ENCODE assay signal across 10 mouse cellular contexts in the genomic region with DNA sequence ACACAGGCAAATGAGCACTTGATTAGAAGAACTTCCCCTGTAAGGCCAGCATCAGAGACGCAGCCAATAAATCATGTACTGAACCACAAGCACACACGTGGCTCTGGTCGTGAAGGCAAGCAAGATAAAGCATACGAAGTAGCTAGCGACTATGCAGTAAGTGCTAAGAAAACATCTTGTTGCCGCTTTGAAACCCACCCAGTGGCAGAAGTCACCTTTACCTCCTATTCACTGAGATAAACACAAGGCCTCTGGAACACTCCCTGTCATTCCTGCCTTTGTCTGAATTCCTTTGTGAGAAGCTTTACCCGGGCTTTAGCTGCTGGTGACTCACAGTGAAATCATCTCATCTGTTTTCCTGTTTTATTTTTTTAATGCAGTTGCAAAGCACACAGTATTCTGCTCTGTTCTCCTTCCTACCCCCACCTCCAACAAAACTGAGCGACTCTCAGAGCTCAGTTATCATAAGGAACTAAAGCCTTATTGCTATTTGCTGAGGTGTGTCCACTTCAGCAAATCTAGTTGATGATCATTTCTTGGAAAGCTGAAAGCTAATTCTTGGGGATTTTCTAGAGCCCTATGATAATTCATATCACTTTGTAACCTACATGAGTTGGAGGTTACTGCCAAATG. TPM values are rescaled to one million over a fixed set of nuclear protein-coding genes. Genes with fewer than 3 reads are reported as not detected.
DNase-seq lines count a peak whose midpoint lies in the region; ATAC-seq lines count a peak whose summit lies in the region.
"Had no signal": no experiment of that assay in that cellular context is flagged by ENCODE, and none has a peak within 500 bp of the region (broad histone marks: within the 10 kb centered on the region; RNA-seq: fewer than 3 reads in every experiment).

No protein-coding gene starts in this region.

- peak overlapping the region; percentile 49; the same call in 1 of the 2 replicates for H3K9ac ChIP-seq in hindbrain, embryonic 13.5 days
- H3K9ac ChIP-seq in neural tube, embryonic 15.5 days (replicated peaks): no peak overlapping the region
- H3K9ac ChIP-seq: limb, embryonic 12.5 days had no signal

- ATAC-seq in hindbrain, embryonic 13.5 days (ENCODE audit: low FRiP score): peak; percentile 44
- peak; percentile 58 for ATAC-seq in neural tube, embryonic 15.5 days (ENCODE audit: low FRiP score)

- intact Hi-C loops in left cerebral cortex, postnatal 10 days (cut with DNase I): no loop called here

- no peaks in the 10 kb centered on the region for H3K9me3 ChIP-seq in hindbrain, embryonic 13.5 days
- no peaks in the 10 kb centered on the region for H3K9me3 ChIP-seq in neural tube, embryonic 15.5 days (replicated peaks)
- H3K9me3 ChIP-seq: limb, embryonic 12.5 days had no signal

- H3K36me3 ChIP-seq in hindbrain, embryonic 13.5 days: no peaks in the 10 kb centered on the region
- H3K36me3 ChIP-seq in neural tube, embryonic 15.5 days: no peaks in the 10 kb centered on the region
- H3K36me3 ChIP-seq: limb, embryonic 12.5 days had no signal

- H3K4me3 ChIP-seq in hindbrain, embryonic 13.5 days: no peak overlapping the region
- H3K4me3 ChIP-seq in neural tube, embryonic 15.5 days (replicated peaks): no peak overlapping the region
- H3K4me3 ChIP-seq: limb, embryonic 12.5 days had no signal

- WGBS in hindbrain, embryonic 13.5 days: 22% methylated on average over 8 of the region's 8 CpGs
- WGBS in neural tube, embryonic 15.5 days: 11% methylated on average over 8 of the region's 8 CpGs

- H3K27me3 ChIP-seq in hindbrain, embryonic 13.5 days: no peaks in the 10 kb centered on the region
- no peaks in the 10 kb centered on the region for H3K27me3 ChIP-seq in neural tube, embryonic 15.5 days (replicated peaks)
- H3K27me3 ChIP-seq: limb, embryonic 12.5 days had no signal

- peak overlapping the region; percentile 65 for H3K27ac ChIP-seq in hindbrain, embryonic 13.5 days
- H3K27ac ChIP-seq in neural tube, embryonic 15.5 days (replicated peaks): peak overlapping the region; percentile 46
- H3K27ac ChIP-seq: limb, embryonic 12.5 days had no signal

- peaks cover 18% of the 10 kb centered on the region for H3K4me1 ChIP-seq in hindbrain, embryonic 13.5 days (replicated peaks)
- peaks cover 6% of the 10 kb centered on the region for H3K4me1 ChIP-seq in neural tube, embryonic 15.5 days
- H3K4me1 ChIP-seq: limb, embryonic 12.5 days had no signal

- no peak overlapping the region for H3K4me2 ChIP-seq in hindbrain, embryonic 13.5 days
- H3K4me2 ChIP-seq in neural tube, embryonic 15.5 days: no peak overlapping the region
- H3K4me2 ChIP-seq: limb, embryonic 12.5 days had no signal

- DNase-seq in left cerebral cortex, adult 9 months (ENCODE audit: low spot score in 2 of 2): peak; percentile 17 to 18
- no peak for DNase-seq in left cerebral cortex, postnatal 10 days (ENCODE audit: extremely low spot score in 1 of 2, low spot score in 2 of 2)
- peak; percentile 18 for DNase-seq in adrenal gland, postnatal 10 days
- no peak for DNase-seq in thymus, postnatal 10 days (ENCODE audit: low spot score in 2 of 2)
- DNase-seq in spleen, postnatal 36 days (ENCODE audit: low spot score in 2 of 2): no peak
- DNase-seq in thymus, postnatal 4 days: no peak

RNA-seq across cellular contexts. Expression of gene Clrn1, which starts 2.1 kb away (rescaled TPM):
- 1 to 10 TPM; 2.0 to 2.7 TPM for total RNA-seq in left cerebral cortex, postnatal 10 days (2021)
- total RNA-seq in adrenal gland, postnatal 10 days (2021): not detected
- polyA plus RNA-seq in hindbrain, embryonic 13.5 days (2015; fragmentation: Nextera tagmentation; extraction: Ambion mirVana): 3.2 and 4.7 TPM in 2 replicates
- 1.2 and 2.6 TPM in 2 replicates for polyA plus RNA-seq in neural tube, embryonic 15.5 days (2015; fragmentation: Nextera tagmentation; extraction: Ambion mirVana)
- polyA plus RNA-seq: small intestine, adult 2 months had no signal

Comparison
In these comparisons a context has a peak if more than half of its experiments do, and no peak if none do; other contexts are left out.
1. DNase-seq: peak in left cerebral cortex, adult 9 months (2 of 2) and adrenal gland, postnatal 10 days (single experiment); none in left cerebral cortex, postnatal 10 days (0 of 2), thymus, postnatal 10 days (0 of 2), spleen, postnatal 36 days (0 of 2) and thymus, postnatal 4 days (single experiment).